Mouse (Mus musculus): Measurements from ENCODE around the gene Tab1.
"Not testable (repeated sequence)": the region's sequence is repeated elsewhere in the genome, so short reads cannot be mapped to it uniquely, and the experiment has no call there.

GRCm38 (mm10) chr15:80122431-80122830 lies 10.5 kb upstream of the Tab1 start:
- TF ChIP-seq CTCF, POLR2A (IDR thresholded peaks at IDR 0.05; ENCODE audit: insufficient read depth, low read depth, low read length): not testable (repeated sequence)

Measured in olfactory bulb, adult 2 months (tissue).